Mouse (Mus musculus): ENCODE results near the gene Cyp1b1.

Gene Cyp1b1

DNA sequence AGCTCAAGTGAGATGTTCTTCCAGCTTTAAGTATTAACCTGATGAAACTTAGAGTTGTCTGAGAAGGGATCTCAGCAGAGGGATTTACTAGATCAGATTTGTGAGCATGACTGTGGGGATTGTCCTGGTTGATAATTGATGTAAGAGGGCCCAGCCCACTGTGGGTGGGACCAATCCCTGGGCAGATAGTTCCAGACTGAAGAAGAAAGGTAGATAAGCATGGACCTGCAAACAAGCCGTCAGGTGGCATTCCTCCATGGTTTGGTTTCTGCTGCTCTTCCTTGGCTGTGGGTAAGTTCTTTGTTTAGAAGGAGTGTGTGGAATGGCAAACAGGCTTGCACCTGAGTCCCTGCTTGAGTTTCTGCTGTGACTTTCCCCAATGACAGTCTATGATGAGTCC is 61.7 kb downstream of the Cyp1b1 start:
- peak; percentile 45 for DNase-seq (ENCODE audit: low read depth, low spot score)
